Mouse (Mus musculus) mouse trophoblast stem cell (cell line): ENCODE measurements around the gene Tmem132d.
"Not testable (repeated sequence)": the region's sequence is repeated elsewhere in the genome, so short reads cannot be mapped to it uniquely, and the experiment has no call there.

Source experiments
- in situ Hi-C, 2 experiments: fragments of 300-500 bp; cut with MseI, MboI; formaldehyde crosslinking; loops; 2 replicates in 1 of 2; 3 replicates in 1 of 2; pipeline ENCODE4 v1.15.1; 2025

Gene Tmem132d

GRCm38 (mm10) chr5:128100331-128100730, 332.5 kb downstream of the Tmem132d start:
- in situ Hi-C loops = no loop called here

GRCm38 (mm10) chr5:128099439-128099838, 333.4 kb downstream of the Tmem132d start:
- in situ Hi-C loops = no loop called here

GRCm38 (mm10) chr5:128090578-128090977, 342.3 kb downstream of the Tmem132d start:
- in situ Hi-C loops = no loop called here

GRCm38 (mm10) chr5:128075456-128075855, 357.4 kb downstream of the Tmem132d start:
- in situ Hi-C loops = no loop called here

- in situ Hi-C loops = no loop called here
Observed at GRCm38 (mm10) chr5:128072616-128073015, 360.3 kb downstream of the Tmem132d start.

- in situ Hi-C loops = no loop called here
Observed at GRCm38 (mm10) chr5:128041781-128042180, 391.1 kb downstream of the Tmem132d start.

- in situ Hi-C loops = no loop called here
Observed at GRCm38 (mm10) chr5:128040036-128040435, 392.8 kb downstream of the Tmem132d start.

- in situ Hi-C loops = no loop called here
Observed at GRCm38 (mm10) chr5:128027076-128027475, 405.8 kb downstream of the Tmem132d start.

- in situ Hi-C loops = no loop called here
Observed at GRCm38 (mm10) chr5:128004666-128005065, 428.2 kb downstream of the Tmem132d start.

GRCm38 (mm10) chr5:127996526-127997245, 436.2 kb downstream of the Tmem132d start:
- in situ Hi-C loops = no loop called here

GRCm38 (mm10) chr5:127993460-127993859, 439.4 kb downstream of the Tmem132d start:
- in situ Hi-C loops = no loop called here

- in situ Hi-C loops = no loop called here
Observed at GRCm38 (mm10) chr5:127990826-127991225, 442.1 kb downstream of the Tmem132d start.

GRCm38 (mm10) chr5:127980003-127980358, 452.9 kb downstream of the Tmem132d start:
- in situ Hi-C loops = not testable (repeated sequence)

- in situ Hi-C loops = no loop called here
Observed at GRCm38 (mm10) chr5:127979329-127980002, 453.4 kb downstream of the Tmem132d start.

- in situ Hi-C loops = no loop called here
Observed at GRCm38 (mm10) chr5:127976661-127977060, 456.2 kb downstream of the Tmem132d start.

GRCm38 (mm10) chr5:127965700-127966099, 467.2 kb downstream of the Tmem132d start:
- in situ Hi-C loops = no loop called here

GRCm38 (mm10) chr5:127962656-127963055, 470.2 kb downstream of the Tmem132d start:
- in situ Hi-C loops = no loop called here

GRCm38 (mm10) chr5:127956511-127957097, 476.3 kb downstream of the Tmem132d start:
- in situ Hi-C loops = no loop called here

- in situ Hi-C loops = no loop called here
Observed at GRCm38 (mm10) chr5:127954231-127954790, 478.6 kb downstream of the Tmem132d start.

- in situ Hi-C loops = no loop called here
Observed at GRCm38 (mm10) chr5:127952800-127953199, 480.1 kb downstream of the Tmem132d start.

- in situ Hi-C loops = no loop called here
Observed at GRCm38 (mm10) chr5:127950574-127950973, 482.3 kb downstream of the Tmem132d start.

- in situ Hi-C loops = no loop called here
Observed at GRCm38 (mm10) chr5:127947275-127947674, 485.6 kb downstream of the Tmem132d start.
